Mouse (Mus musculus): ENCODE measurements at regions not wholly inside any gene's neighbourhood (a gene's known extent, or its start where the extent isn't known, plus 50 kb on each side); places are given as distances from the start of the nearest gene placed in this dataset.

GRCm38 (mm10) chr7:138501347-138502014, 104.0 kb upstream of the Tcerg1l start:
- H3K4me1 ChIP-seq (replicated peaks): no peaks in the 10 kb centered on the region
- no peaks in the 10 kb centered on the region for H3K36me3 ChIP-seq
- no peak overlapping the region for H3K27ac ChIP-seq
- no peak overlapping the region for H3K9ac ChIP-seq (replicated peaks)
- 81% methylated on average over 14 of the region's 14 CpGs for WGBS
- no peak overlapping the region for H3K4me2 ChIP-seq
- no peak for ATAC-seq (ENCODE audit: insufficient number of reproducible peaks, insufficient read depth, low FRiP score, low TSS enrichment, low read depth)
- H3K4me3 ChIP-seq (replicated peaks): no peak overlapping the region
- H3K27me3 ChIP-seq: no peaks in the 10 kb centered on the region
- no peaks in the 10 kb centered on the region for H3K9me3 ChIP-seq

GRCm38 (mm10) chr7:138497771-138498170, 100.2 kb upstream of the Tcerg1l start:
- Histone ChIP-seq H3K9me3 (no peaks in the 10 kb centered on the region), H3K36me3 (no peaks in the 10 kb centered on the region), H3K27ac (no peak overlapping the region), H3K4me2 (no peak overlapping the region), H3K27me3 (no peaks in the 10 kb centered on the region), H3K4me1 (replicated peaks) (no peaks in the 10 kb centered on the region), H3K4me3 (replicated peaks) (no peak overlapping the region), H3K9ac (replicated peaks) (no peak overlapping the region)
- no peak for ATAC-seq (ENCODE audit: insufficient number of reproducible peaks, insufficient read depth, low FRiP score, low TSS enrichment, low read depth)
- 76% methylated on average over 2 of the region's 2 CpGs for WGBS

- no peak for ATAC-seq (ENCODE audit: insufficient number of reproducible peaks, insufficient read depth, low FRiP score, low TSS enrichment, low read depth)
- WGBS: 55% methylated on average over 6 of the region's 6 CpGs
These were observed 99.7 kb upstream of the Tcerg1l start for GRCm38 (mm10) chr7:138497202-138497601.

GRCm38 (mm10) chr7:138493661-138494060, 96.1 kb upstream of the Tcerg1l start:
- Histone ChIP-seq H3K27me3 (no peaks in the 10 kb centered on the region), H3K27ac (no peak overlapping the region), H3K4me1 (replicated peaks) (no peaks in the 10 kb centered on the region), H3K36me3 (no peaks in the 10 kb centered on the region), H3K4me2 (no peak overlapping the region), H3K9me3 (no peaks in the 10 kb centered on the region), H3K9ac (replicated peaks) (no peak overlapping the region), H3K4me3 (replicated peaks) (no peak overlapping the region)
- ATAC-seq (ENCODE audit: insufficient number of reproducible peaks, insufficient read depth, low FRiP score, low TSS enrichment, low read depth): no peak
- 75% methylated on average over 4 of the region's 4 CpGs for WGBS

More at GRCm38 (mm10) chr7:138497202-138497601, 99.7 kb upstream of the Tcerg1l start:
- no peak overlapping the region for H3K4me2 ChIP-seq
- no peaks in the 10 kb centered on the region for H3K9me3 ChIP-seq
- no peaks in the 10 kb centered on the region for H3K4me1 ChIP-seq (replicated peaks)
- H3K27ac ChIP-seq: no peak overlapping the region
- no peaks in the 10 kb centered on the region for H3K36me3 ChIP-seq
- H3K4me3 ChIP-seq (replicated peaks): no peak overlapping the region
- H3K27me3 ChIP-seq: no peaks in the 10 kb centered on the region
- H3K9ac ChIP-seq (replicated peaks): no peak overlapping the region

- Histone ChIP-seq H3K9ac (replicated peaks) (no peak overlapping the region), H3K27ac (no peak overlapping the region), H3K4me2 (no peak overlapping the region), H3K9me3 (no peaks in the 10 kb centered on the region), H3K4me1 (replicated peaks) (no peaks in the 10 kb centered on the region), H3K27me3 (no peaks in the 10 kb centered on the region), H3K36me3 (no peaks in the 10 kb centered on the region), H3K4me3 (replicated peaks) (no peak overlapping the region)
- no peak for ATAC-seq (ENCODE audit: insufficient number of reproducible peaks, insufficient read depth, low FRiP score, low TSS enrichment, low read depth)
- 83% methylated on average over 5 of the region's 5 CpGs for WGBS
These were observed 94.7 kb upstream of the Tcerg1l start for GRCm38 (mm10) chr7:138492261-138492660.

GRCm38 (mm10) chr7:138489471-138489870, 91.9 kb upstream of the Tcerg1l start:
- H3K27ac ChIP-seq: no peak overlapping the region
- 75% methylated on average over 2 of the region's 2 CpGs for WGBS
- H3K4me1 ChIP-seq (replicated peaks): no peaks in the 10 kb centered on the region
- no peaks in the 10 kb centered on the region for H3K9me3 ChIP-seq
- H3K4me2 ChIP-seq: no peak overlapping the region
- H3K4me3 ChIP-seq (replicated peaks): no peak overlapping the region
- no peaks in the 10 kb centered on the region for H3K27me3 ChIP-seq
- no peaks in the 10 kb centered on the region for H3K36me3 ChIP-seq
- H3K9ac ChIP-seq (replicated peaks): no peak overlapping the region
- no peak for ATAC-seq (ENCODE audit: insufficient number of reproducible peaks, insufficient read depth, low FRiP score, low TSS enrichment, low read depth)

- no peak overlapping the region for H3K4me2 ChIP-seq
- H3K4me3 ChIP-seq (replicated peaks): no peak overlapping the region
- WGBS: 81% methylated on average over 3 of the region's 3 CpGs
- no peaks in the 10 kb centered on the region for H3K27me3 ChIP-seq
- no peaks in the 10 kb centered on the region for H3K36me3 ChIP-seq
- ATAC-seq (ENCODE audit: insufficient number of reproducible peaks, insufficient read depth, low FRiP score, low TSS enrichment, low read depth): no peak
- no peaks in the 10 kb centered on the region for H3K9me3 ChIP-seq
- no peaks in the 10 kb centered on the region for H3K4me1 ChIP-seq (replicated peaks)
- H3K27ac ChIP-seq: no peak overlapping the region
- no peak overlapping the region for H3K9ac ChIP-seq (replicated peaks)
These were observed 90.7 kb upstream of the Tcerg1l start for GRCm38 (mm10) chr7:138488201-138488720.

- Histone ChIP-seq H3K27ac (no peak overlapping the region), H3K9me3 (no peaks in the 10 kb centered on the region), H3K36me3 (no peaks in the 10 kb centered on the region), H3K4me2 (no peak overlapping the region), H3K9ac (replicated peaks) (no peak overlapping the region), H3K4me1 (replicated peaks) (no peaks in the 10 kb centered on the region), H3K4me3 (replicated peaks) (no peak overlapping the region), H3K27me3 (no peaks in the 10 kb centered on the region)
- no peak for ATAC-seq (ENCODE audit: insufficient number of reproducible peaks, insufficient read depth, low FRiP score, low TSS enrichment, low read depth)
- WGBS: 61% methylated on average over 2 of the region's 2 CpGs
These were observed 75.4 kb upstream of the Tcerg1l start for GRCm38 (mm10) chr7:138472891-138473455.

- 86% methylated on average over 5 of the region's 5 CpGs for WGBS
- no peak for ATAC-seq (ENCODE audit: insufficient number of reproducible peaks, insufficient read depth, low FRiP score, low TSS enrichment, low read depth)
- no peak overlapping the region for H3K9ac ChIP-seq (replicated peaks)
- H3K4me2 ChIP-seq: no peak overlapping the region
- H3K4me3 ChIP-seq (replicated peaks): no peak overlapping the region
- no peaks in the 10 kb centered on the region for H3K9me3 ChIP-seq
- H3K36me3 ChIP-seq: no peaks in the 10 kb centered on the region
- no peaks in the 10 kb centered on the region for H3K27me3 ChIP-seq
- no peak overlapping the region for H3K27ac ChIP-seq
- H3K4me1 ChIP-seq (replicated peaks): no peaks in the 10 kb centered on the region
These were observed 74.8 kb upstream of the Tcerg1l start for GRCm38 (mm10) chr7:138472371-138472770.

GRCm38 (mm10) chr7:138469211-138469610, 71.7 kb upstream of the Tcerg1l start:
- no peaks in the 10 kb centered on the region for H3K9me3 ChIP-seq
- H3K4me1 ChIP-seq (replicated peaks): no peaks in the 10 kb centered on the region
- H3K27ac ChIP-seq: no peak overlapping the region
- no peaks in the 10 kb centered on the region for H3K27me3 ChIP-seq
- WGBS: 88% methylated on average over 4 of the region's 4 CpGs
- H3K4me3 ChIP-seq (replicated peaks): no peak overlapping the region
- no peak for ATAC-seq (ENCODE audit: insufficient number of reproducible peaks, insufficient read depth, low FRiP score, low TSS enrichment, low read depth)
- H3K36me3 ChIP-seq: no peaks in the 10 kb centered on the region
- H3K4me2 ChIP-seq: no peak overlapping the region
- H3K9ac ChIP-seq (replicated peaks): no peak overlapping the region

GRCm38 (mm10) chr7:138468436-138468835, 70.9 kb upstream of the Tcerg1l start:
- H3K27me3 ChIP-seq: no peaks in the 10 kb centered on the region
- H3K9ac ChIP-seq (replicated peaks): no peak overlapping the region
- H3K4me2 ChIP-seq: no peak overlapping the region
- no peaks in the 10 kb centered on the region for H3K9me3 ChIP-seq
- H3K27ac ChIP-seq: no peak overlapping the region
- no peaks in the 10 kb centered on the region for H3K4me1 ChIP-seq (replicated peaks)
- ATAC-seq (ENCODE audit: insufficient number of reproducible peaks, insufficient read depth, low FRiP score, low TSS enrichment, low read depth): no peak
- no peaks in the 10 kb centered on the region for H3K36me3 ChIP-seq
- WGBS: 75% methylated on average over 2 of the region's 2 CpGs
- H3K4me3 ChIP-seq (replicated peaks): no peak overlapping the region

- no peak overlapping the region for H3K27ac ChIP-seq
- H3K9ac ChIP-seq (replicated peaks): no peak overlapping the region
- H3K4me1 ChIP-seq (replicated peaks): no peaks in the 10 kb centered on the region
- no peaks in the 10 kb centered on the region for H3K9me3 ChIP-seq
- H3K4me2 ChIP-seq: no peak overlapping the region
- ATAC-seq (ENCODE audit: insufficient number of reproducible peaks, insufficient read depth, low FRiP score, low TSS enrichment, low read depth): no peak
- 78% methylated on average over 2 of the region's 2 CpGs for WGBS
- H3K27me3 ChIP-seq: no peaks in the 10 kb centered on the region
- H3K4me3 ChIP-seq (replicated peaks): no peak overlapping the region
- H3K36me3 ChIP-seq: no peaks in the 10 kb centered on the region
These were observed 70.5 kb upstream of the Tcerg1l start for GRCm38 (mm10) chr7:138467981-138468380.
